Mouse (Mus musculus): ENCODE data around the gene Clptm1l. TPM values are rescaled to one million over a fixed set of nuclear protein-coding genes. Genes with fewer than 3 reads are reported as not detected.

Clptm1l gene
- polyA plus RNA-seq (2012; ENCODE audit: low replicate concordance): 12.7 and 63.2 TPM in 2 replicates

DNA sequence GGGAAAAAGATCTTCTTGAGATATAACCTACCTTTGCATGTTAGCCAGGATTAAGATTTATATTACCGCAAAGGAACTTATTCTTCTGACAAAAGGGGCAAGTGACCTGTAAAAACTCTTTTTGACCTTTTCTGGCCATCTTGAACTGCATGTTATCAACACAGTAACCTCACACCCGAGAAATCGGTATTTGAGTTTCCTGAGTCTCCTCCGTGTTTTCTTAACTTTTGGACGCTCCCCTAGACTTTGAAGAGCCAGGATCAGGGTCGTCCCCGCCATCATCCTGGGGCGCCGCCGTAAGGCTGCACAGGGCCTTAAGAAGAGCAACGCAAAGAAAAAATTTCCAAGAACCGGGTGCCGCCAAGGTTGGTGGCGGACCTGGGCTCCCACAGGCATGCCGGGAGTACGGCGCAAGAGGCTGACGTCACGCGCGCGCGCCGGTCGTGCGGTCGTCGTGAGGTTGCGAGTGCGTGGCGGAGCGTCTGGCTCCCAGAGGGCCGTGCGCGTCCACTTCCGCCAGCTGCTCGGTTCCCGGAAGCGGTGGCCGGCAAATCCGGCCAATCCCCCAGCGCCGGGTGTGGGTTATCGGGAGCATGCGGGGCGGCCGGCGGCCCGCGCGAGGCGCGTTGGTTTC lies at the start of gene Clptm1l:
Gene Clptm1l, plus strand, starts transcription at position 485 of the 634 bp plus-strand sequence.

DNA sequence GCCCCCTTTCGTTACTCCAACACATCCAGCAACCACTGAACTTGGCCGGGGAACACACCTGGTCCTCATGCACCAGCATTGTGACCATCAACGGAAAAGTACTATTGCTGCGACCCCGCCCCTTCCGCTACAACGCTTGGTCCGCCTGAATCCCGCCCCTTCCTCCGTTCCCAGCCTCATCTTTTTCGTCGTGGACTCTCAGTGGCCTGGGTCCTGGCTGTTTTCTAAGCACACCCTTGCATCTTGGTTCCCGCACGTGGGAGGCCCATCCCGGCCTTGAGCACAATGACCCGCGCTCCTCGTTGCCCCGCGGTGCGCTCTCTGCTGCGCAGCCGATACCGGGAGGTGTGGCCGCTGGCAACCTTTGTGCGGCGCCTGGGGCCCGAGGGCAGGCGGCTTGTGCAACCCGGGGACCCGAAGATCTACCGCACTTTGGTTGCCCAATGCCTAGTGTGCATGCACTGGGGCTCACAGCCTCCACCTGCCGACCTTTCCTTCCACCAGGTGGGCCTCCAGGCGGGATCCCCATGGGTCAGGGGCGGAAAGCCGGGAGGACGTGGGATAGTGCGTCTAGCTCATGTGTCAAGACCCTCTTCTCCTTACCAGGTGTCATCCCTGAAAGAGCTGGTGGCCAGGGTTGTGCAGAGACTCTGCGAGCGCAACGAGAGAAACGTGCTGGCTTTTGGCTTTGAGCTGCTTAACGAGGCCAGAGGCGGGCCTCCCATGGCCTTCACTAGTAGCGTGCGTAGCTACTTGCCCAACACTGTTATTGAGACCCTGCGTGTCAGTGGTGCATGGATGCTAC lies 23.1 kb downstream of the Clptm1l start, which contains the start of gene Tert:
Gene Tert, plus strand, starts transcription at position 167 of the 805 bp plus-strand sequence.

Other genes starting within 250 kb of the Clptm1l start
- 41.9 and 65.7 TPM in 2 replicates for gene Lpcat1, start 136.8 kb upstream of the Clptm1l start, polyA plus RNA-seq (2012; ENCODE audit: low replicate concordance)
- 0.07 and 0.33 TPM in 2 replicates for gene Slc6a3, start 67.3 kb upstream of the Clptm1l start, polyA plus RNA-seq (2012; ENCODE audit: low replicate concordance)
- gene Tert, start 22.9 kb downstream of the Clptm1l start, polyA plus RNA-seq (2012; ENCODE audit: low replicate concordance): 0.08 and 0.23 TPM in 2 replicates
- gene Slc6a18, start 74.0 kb downstream of the Clptm1l start, polyA plus RNA-seq (2012; ENCODE audit: low replicate concordance): not detected in 2 replicates
- not detected in 2 replicates for gene Slc6a19, start 100.9 kb downstream of the Clptm1l start, polyA plus RNA-seq (2012; ENCODE audit: low replicate concordance)
- 8.4 and 15.5 TPM in 2 replicates for gene Slc12a7, start 129.1 kb downstream of the Clptm1l start, polyA plus RNA-seq (2012; ENCODE audit: low replicate concordance)
- gene Nkd2, start 243.6 kb downstream of the Clptm1l start, polyA plus RNA-seq (2012; ENCODE audit: low replicate concordance): 0.18 TPM in 1 of 2 replicates, not detected in the other

Data from leukemia stem cell, adult 10-12 weeks (primary cell).